Mouse (Mus musculus): Measurements from ENCODE around the gene Stim2. TPM values are rescaled to one million over a fixed set of nuclear protein-coding genes. Genes with fewer than 3 reads are reported as not detected.

Stim2 gene
- polyA plus RNA-seq, 1 experiment from 2014 or later = 20.3 TPM

GRCm38 (mm10) chr5:54024610-54025009, 26.3 kb downstream of the Stim2 start:
- H3K4me1 ChIP-seq (replicated peaks) = no peaks in the 10 kb centered on the region
- no peaks in the 10 kb centered on the region for H3K27me3 ChIP-seq
- no peak overlapping the region for H3K4me3 ChIP-seq (replicated peaks)
- H3K9ac ChIP-seq (replicated peaks) = no peak overlapping the region
- no peaks in the 10 kb centered on the region for H3K36me3 ChIP-seq
- no peak overlapping the region for H3K4me2 ChIP-seq (replicated peaks)
- no peaks in the 10 kb centered on the region for H3K9me3 ChIP-seq
- no peak overlapping the region for H3K27ac ChIP-seq
- ATAC-seq = no peak
- WGBS = 49% methylated on average over 3 of the region's 3 CpGs

DNA sequence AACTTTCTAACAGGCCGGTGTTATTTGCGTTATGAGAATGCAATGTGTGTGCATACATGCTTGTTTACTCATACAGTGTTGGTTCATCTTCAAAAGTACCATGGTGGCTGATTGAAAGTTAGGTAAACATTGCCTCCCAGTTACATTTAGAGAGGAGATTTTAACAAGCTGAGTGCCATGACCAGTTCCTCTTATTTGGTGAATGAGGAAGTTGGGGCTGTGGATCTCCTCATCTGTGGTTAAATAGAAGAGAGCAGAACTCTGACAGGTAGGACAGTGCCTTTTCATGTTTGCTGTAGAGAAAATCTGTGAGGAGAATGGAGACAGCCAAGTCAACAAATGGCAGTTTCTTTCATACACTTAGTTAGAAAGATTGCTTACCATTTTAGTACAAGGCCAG, 27.3 kb downstream of the Stim2 start:
- no peaks in the 10 kb centered on the region for H3K36me3 ChIP-seq
- H3K27ac ChIP-seq = no peak overlapping the region
- 94% methylated on average over 2 of the region's 2 CpGs for WGBS
- H3K9me3 ChIP-seq = no peaks in the 10 kb centered on the region
- H3K4me1 ChIP-seq (replicated peaks) = no peaks in the 10 kb centered on the region
- no peak overlapping the region for H3K4me3 ChIP-seq (replicated peaks)
- H3K27me3 ChIP-seq = no peaks in the 10 kb centered on the region
- ATAC-seq = no peak
- no peak overlapping the region for H3K4me2 ChIP-seq (replicated peaks)
- H3K9ac ChIP-seq (replicated peaks) = no peak overlapping the region

- H3K4me3 ChIP-seq (replicated peaks) = no peak overlapping the region
- no peaks in the 10 kb centered on the region for H3K27me3 ChIP-seq
- ATAC-seq = no peak
- H3K4me2 ChIP-seq (replicated peaks) = no peak overlapping the region
- H3K27ac ChIP-seq = no peak overlapping the region
- WGBS = 88% methylated on average over 5 of the region's 5 CpGs
- H3K9ac ChIP-seq (replicated peaks) = no peak overlapping the region
- H3K36me3 ChIP-seq = no peaks in the 10 kb centered on the region
- H3K9me3 ChIP-seq = no peaks in the 10 kb centered on the region
- H3K4me1 ChIP-seq (replicated peaks) = peaks cover 3% of the 10 kb centered on the region; the same call in 1 of the 2 replicates
These were observed 34.9 kb downstream of the Stim2 start for GRCm38 (mm10) chr5:54033217-54033616.

DNA sequence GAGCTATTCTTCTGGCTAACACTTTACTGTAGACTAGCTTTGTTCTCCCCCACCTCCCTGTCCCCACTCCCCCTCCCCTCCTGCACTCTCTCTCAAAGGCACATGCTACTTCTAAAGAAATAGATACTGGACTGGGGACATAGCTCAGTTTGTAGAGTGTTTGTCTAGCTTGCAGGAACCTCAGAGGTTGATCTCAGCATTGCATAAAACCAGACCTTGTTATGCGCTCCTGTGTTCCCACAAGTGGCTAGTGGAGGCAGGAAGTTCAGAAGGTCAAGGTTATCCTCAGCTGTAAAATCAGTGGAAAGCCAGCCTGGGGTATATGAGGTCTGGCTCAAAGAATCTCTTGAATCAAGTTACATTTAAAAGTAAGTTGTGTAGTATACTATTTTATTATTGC, 36.4 kb downstream of the Stim2 start:
- ATAC-seq = no peak

GRCm38 (mm10) chr5:54038615-54039014, 40.3 kb downstream of the Stim2 start:
- H3K4me2 ChIP-seq (replicated peaks) = no peak overlapping the region
- no peaks in the 10 kb centered on the region for H3K9me3 ChIP-seq
- peaks cover 6% of the 10 kb centered on the region; the same call in 1 of the 2 replicates for H3K4me1 ChIP-seq (replicated peaks)
- H3K9ac ChIP-seq (replicated peaks) = no peak overlapping the region
- no peak overlapping the region for H3K4me3 ChIP-seq (replicated peaks)
- 83% methylated on average over 4 of the region's 4 CpGs for WGBS
- H3K27ac ChIP-seq = no peak overlapping the region
- H3K36me3 ChIP-seq = no peaks in the 10 kb centered on the region
- no peaks in the 10 kb centered on the region for H3K27me3 ChIP-seq
- no peak for ATAC-seq

More for the DNA sequence above, 36.4 kb downstream of the Stim2 start:
- H3K27me3 ChIP-seq = no peaks in the 10 kb centered on the region
- H3K4me2 ChIP-seq (replicated peaks) = no peak overlapping the region
- H3K9me3 ChIP-seq = no peaks in the 10 kb centered on the region
- no peak overlapping the region for H3K9ac ChIP-seq (replicated peaks)
- peaks cover 3% of the 10 kb centered on the region; the same call in 1 of the 2 replicates for H3K4me1 ChIP-seq (replicated peaks)
- no peak overlapping the region for H3K27ac ChIP-seq
- H3K36me3 ChIP-seq = no peaks in the 10 kb centered on the region
- H3K4me3 ChIP-seq (replicated peaks) = no peak overlapping the region
- 65% methylated on average over 1 of the region's 1 CpGs for WGBS

GRCm38 (mm10) chr5:54040527-54040926, 42.2 kb downstream of the Stim2 start:
- Histone ChIP-seq H3K9ac (replicated peaks) (no peak overlapping the region), H3K4me3 (replicated peaks) (no peak overlapping the region), H3K4me2 (replicated peaks) (no peak overlapping the region), H3K27ac (no peak overlapping the region), H3K4me1 (replicated peaks) (0 out of 2 replicates have a peak, but pooled peaks cover 3% of the 10 kb centered on the region), H3K27me3 (no peaks in the 10 kb centered on the region), H3K36me3 (no peaks in the 10 kb centered on the region), H3K9me3 (no peaks in the 10 kb centered on the region)
- no peak for ATAC-seq
- WGBS = 93% methylated on average over 8 of the region's 8 CpGs

DNA sequence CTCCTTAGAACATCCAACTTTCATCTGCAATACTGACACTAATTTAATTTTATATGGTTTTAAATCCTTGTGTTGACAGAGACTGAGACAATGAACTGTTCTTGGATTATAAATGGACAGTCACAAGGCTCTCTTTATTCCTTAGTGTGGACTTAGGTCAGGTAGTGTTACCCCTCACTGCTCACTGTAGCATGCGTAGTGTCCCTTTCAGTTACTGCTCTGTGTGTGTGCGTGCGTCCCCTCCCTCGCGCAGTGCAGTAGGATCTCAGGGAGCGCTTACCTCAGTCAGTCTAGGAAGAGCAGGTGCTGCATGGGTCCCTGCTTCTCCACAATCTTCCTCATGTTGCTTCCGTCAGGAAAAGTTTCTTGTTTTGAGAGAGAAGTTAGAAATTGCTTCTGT, 43.7 kb downstream of the Stim2 start:
- no peak for ATAC-seq
- 90% methylated on average over 7 of the region's 7 CpGs for WGBS
- H3K9me3 ChIP-seq = no peaks in the 10 kb centered on the region

DNA sequence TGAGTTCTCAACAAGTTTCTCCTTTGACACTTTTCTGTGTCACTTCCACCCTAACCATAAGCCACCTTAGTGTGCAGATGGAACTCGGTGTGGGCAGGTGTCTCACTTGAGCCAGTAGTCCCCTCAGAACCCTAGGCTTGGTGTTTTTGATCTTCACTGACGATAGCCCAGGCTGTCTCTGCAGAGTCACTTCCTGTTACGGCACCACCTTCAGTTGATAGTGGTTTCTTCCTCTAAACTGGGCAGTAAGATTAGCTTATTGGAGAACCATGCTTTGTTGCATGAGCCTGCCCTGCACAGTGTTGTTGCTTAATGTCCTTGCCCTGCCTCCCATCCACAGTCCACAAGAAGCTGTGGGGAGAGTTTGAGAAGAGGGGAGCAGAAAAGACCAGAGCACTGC, 47.2 kb downstream of the Stim2 start:
- ATAC-seq = no peak
- no peak overlapping the region for H3K27ac ChIP-seq
- WGBS = 94% methylated on average over 3 of the region's 3 CpGs
- no peaks in the 10 kb centered on the region for H3K9me3 ChIP-seq
- H3K9ac ChIP-seq (replicated peaks) = no peak overlapping the region
- no peak overlapping the region for H3K4me3 ChIP-seq (replicated peaks)
- no peaks in the 10 kb centered on the region for H3K36me3 ChIP-seq
- H3K27me3 ChIP-seq = no peaks in the 10 kb centered on the region
- H3K4me2 ChIP-seq (replicated peaks) = no peak overlapping the region
- H3K4me1 ChIP-seq (replicated peaks) = no peaks in the 10 kb centered on the region

More for the DNA sequence above, 43.7 kb downstream of the Stim2 start:
- no peaks in the 10 kb centered on the region for H3K36me3 ChIP-seq
- H3K27me3 ChIP-seq = no peaks in the 10 kb centered on the region
- H3K4me2 ChIP-seq (replicated peaks) = no peak overlapping the region
- H3K27ac ChIP-seq = no peak overlapping the region
- 0 out of 2 replicates have a peak, but pooled peaks cover 3% of the 10 kb centered on the region for H3K4me1 ChIP-seq (replicated peaks)
- H3K4me3 ChIP-seq (replicated peaks) = no peak overlapping the region
- no peak overlapping the region for H3K9ac ChIP-seq (replicated peaks)

GRCm38 (mm10) chr5:54046432-54046831, 48.1 kb downstream of the Stim2 start:
- Histone ChIP-seq H3K36me3 (no peaks in the 10 kb centered on the region), H3K4me2 (replicated peaks) (no peak overlapping the region), H3K27ac (no peak overlapping the region), H3K4me1 (replicated peaks) (no peaks in the 10 kb centered on the region), H3K9ac (replicated peaks) (no peak overlapping the region), H3K4me3 (replicated peaks) (no peak overlapping the region), H3K9me3 (no peaks in the 10 kb centered on the region), H3K27me3 (no peaks in the 10 kb centered on the region)
- no peak for ATAC-seq
- 78% methylated on average over 1 of the region's 1 CpGs for WGBS

DNA sequence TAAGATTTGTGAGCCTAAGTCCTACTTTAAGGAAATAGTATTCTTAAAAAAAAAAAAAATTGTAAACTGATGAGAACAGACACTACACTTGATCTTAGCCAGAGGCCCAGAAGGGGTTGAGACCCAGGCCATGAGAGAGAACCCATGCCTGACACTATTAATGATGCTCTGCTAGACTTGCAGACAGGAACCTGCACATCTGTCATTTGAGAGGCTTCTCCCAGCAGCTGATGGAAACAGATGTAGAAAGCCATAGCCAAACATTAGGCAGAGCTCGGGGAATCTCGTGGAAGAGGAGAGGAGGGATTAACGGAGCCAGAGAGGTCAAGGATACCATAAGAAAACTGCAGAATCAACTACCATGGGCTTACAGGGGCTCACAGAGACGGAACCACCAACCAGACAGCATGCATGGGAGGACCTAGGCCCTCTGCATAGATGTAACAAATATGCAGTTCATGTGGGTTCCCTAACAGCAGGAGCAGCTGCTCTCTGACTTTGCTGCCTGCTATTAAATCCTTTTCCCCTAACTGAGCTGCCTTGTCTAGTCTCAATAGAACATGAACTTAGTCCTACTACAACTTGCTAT, 50.9 kb downstream of the Stim2 start:
- H3K9ac ChIP-seq (replicated peaks) = no peak overlapping the region
- H3K36me3 ChIP-seq = no peaks in the 10 kb centered on the region
- no peak overlapping the region for H3K4me3 ChIP-seq (replicated peaks)
- H3K27me3 ChIP-seq = no peaks in the 10 kb centered on the region
- ATAC-seq = no peak
- 59% methylated on average over 4 of the region's 4 CpGs for WGBS
- no peaks in the 10 kb centered on the region for H3K9me3 ChIP-seq
- H3K4me2 ChIP-seq (replicated peaks) = no peak overlapping the region
- no peaks in the 10 kb centered on the region for H3K4me1 ChIP-seq (replicated peaks)
- no peak overlapping the region for H3K27ac ChIP-seq

DNA sequence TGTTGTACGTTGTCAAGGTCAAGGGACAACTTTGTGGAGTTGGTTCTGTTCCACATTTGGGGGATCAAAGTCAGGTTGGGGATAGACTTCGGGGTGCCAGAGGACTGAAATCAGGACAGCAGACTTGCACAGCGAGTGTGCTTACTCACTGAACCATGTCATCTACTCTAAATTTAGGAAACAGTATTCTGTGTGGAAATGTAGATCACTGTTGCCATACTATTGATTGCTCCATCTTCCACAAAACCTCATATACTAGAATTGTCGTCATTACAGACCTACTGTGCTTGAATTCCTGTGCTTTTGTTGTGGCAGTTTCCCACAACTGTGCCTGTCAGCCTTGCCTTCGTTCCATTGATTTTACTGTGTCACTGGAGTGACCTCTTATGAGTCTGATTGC, 51.6 kb downstream of the Stim2 start:
- H3K4me1 ChIP-seq (replicated peaks) = no peaks in the 10 kb centered on the region
- no peak for ATAC-seq
- 80% methylated on average over 5 of the region's 5 CpGs for WGBS
- H3K9ac ChIP-seq (replicated peaks) = no peak overlapping the region
- H3K4me2 ChIP-seq (replicated peaks) = no peak overlapping the region
- no peak overlapping the region for H3K27ac ChIP-seq
- peaks cover 3% of the 10 kb centered on the region; the same call in 1 of the 2 replicates for H3K36me3 ChIP-seq
- H3K27me3 ChIP-seq = no peaks in the 10 kb centered on the region
- no peak overlapping the region for H3K4me3 ChIP-seq (replicated peaks)
- H3K9me3 ChIP-seq = no peaks in the 10 kb centered on the region

- H3K9ac ChIP-seq (replicated peaks) = no peak overlapping the region
- ATAC-seq = no peak
- no peaks in the 10 kb centered on the region for H3K27me3 ChIP-seq
- H3K4me2 ChIP-seq (replicated peaks) = no peak overlapping the region
- H3K4me3 ChIP-seq (replicated peaks) = no peak overlapping the region
- H3K27ac ChIP-seq = no peak overlapping the region
- 88% methylated on average over 3 of the region's 3 CpGs for WGBS
- no peaks in the 10 kb centered on the region for H3K4me1 ChIP-seq (replicated peaks)
- H3K9me3 ChIP-seq = no peaks in the 10 kb centered on the region
- peaks cover 7% of the 10 kb centered on the region; the same call in 1 of the 2 replicates for H3K36me3 ChIP-seq
These were observed 52.8 kb downstream of the Stim2 start for GRCm38 (mm10) chr5:54051056-54051455.

DNA sequence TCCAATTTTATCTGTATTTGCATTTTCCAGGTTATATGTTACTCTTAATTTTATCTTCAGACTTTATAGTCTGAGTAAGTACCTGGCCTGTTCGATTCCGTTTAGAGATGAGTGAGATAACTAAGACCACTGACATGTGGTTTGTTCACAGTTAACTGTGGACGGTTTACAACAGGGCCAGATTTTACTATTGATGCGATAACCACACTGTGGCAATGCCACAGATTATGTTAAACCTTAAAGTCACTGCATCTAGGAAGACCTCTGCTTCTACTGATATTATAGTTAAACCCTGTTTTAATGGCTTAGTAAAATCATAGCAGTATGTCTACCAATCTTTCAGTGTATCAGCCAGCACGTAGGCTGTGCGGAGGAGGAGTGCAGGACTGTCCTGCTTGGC, 53.9 kb downstream of the Stim2 start:
- H3K36me3 ChIP-seq = peaks cover 7% of the 10 kb centered on the region; the same call in 1 of the 2 replicates
- no peaks in the 10 kb centered on the region for H3K9me3 ChIP-seq
- no peak for ATAC-seq
- H3K27ac ChIP-seq = no peak overlapping the region
- H3K4me1 ChIP-seq (replicated peaks) = no peaks in the 10 kb centered on the region
- no peaks in the 10 kb centered on the region for H3K27me3 ChIP-seq
- 95% methylated on average over 6 of the region's 6 CpGs for WGBS
- no peak overlapping the region for H3K9ac ChIP-seq (replicated peaks)
- H3K4me2 ChIP-seq (replicated peaks) = no peak overlapping the region
- no peak overlapping the region for H3K4me3 ChIP-seq (replicated peaks)
